Mouse (Mus musculus) left cerebral cortex, postnatal 36 days (tissue): Measurements from ENCODE around the gene G6pc3. TPM values are rescaled to one million over a fixed set of nuclear protein-coding genes. Genes with fewer than 3 reads are reported as not detected.
A peak's percentile ranks its signal among the peaks of the same experiment; 100 is the strongest.
"Not testable (repeated sequence)": the region's sequence is repeated elsewhere in the genome, so short reads cannot be mapped to it uniquely, and the experiment has no call there.

Experiments
- DNase-seq, 2 experiments: peaks; one replicate each; pipeline ENCODE4 v3.0.0; 2021 to 2022; ENCODE audit warnings: low spot score in 2 of 2, mixed read lengths in 1 of 2
- intact Hi-C: fragments of 180-260 bp; cut with DNase I; formaldehyde crosslinking; loops from one replicate; pipeline ENCODE4 v1.15.1; 2025
- total RNA-seq, 2 experiments: library from RNA; stranded (reverse); gene quantifications; 2 replicates each; pipeline ENCODE4 v1.2.3; 2021

The G6pc3 gene
- 10 to 100 TPM; 56.1 to 67.2 TPM for total RNA-seq

DNA sequence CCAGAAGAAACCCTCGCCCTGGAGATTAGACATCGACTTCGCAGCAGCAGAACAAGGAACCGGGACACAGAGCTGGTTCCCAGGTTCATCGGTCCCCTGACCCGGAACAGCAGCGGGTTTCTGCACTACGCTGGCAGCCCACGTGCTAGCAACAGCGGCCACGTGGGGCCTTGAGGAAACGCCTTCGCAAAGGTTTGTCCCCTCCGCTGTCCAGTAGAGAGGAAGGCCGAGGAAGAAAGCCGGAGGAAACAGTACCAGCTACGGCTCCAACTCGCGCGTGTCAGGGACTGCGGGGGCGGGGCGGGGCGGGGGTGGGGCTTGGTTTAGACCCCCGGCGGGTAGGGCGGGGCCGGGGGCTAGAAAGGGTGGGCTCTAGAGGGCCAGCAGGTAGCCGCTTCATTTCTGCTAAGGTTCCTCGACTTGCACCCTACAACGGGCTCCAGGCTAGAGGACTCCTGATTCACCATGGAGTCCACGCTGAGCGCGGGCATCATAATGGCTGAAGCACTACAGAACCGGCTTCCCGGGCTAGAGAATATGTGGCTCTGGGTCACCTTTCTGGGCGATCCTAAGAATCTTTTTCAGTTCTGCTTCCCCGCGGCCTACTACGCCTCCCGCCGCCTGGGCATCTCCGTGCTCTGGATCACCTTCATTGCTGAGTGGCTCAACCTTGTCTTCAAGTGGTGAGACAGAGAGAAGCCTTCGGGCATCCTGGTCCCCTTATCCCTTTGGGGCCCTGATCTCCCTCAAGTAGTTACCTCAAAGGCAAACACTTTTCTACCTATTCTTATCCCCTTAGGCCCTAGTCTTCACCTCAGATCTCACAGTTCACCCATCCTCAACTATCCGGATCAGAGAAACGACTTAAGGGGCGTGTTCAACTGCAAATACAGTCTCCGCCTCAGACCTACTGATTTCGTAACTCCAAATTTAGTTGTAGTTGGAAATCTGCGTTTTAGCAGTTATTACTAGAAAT lies at the start of gene G6pc3:
G6pc3 (plus strand) TSS at position 160 of the 976 bp plus-strand sequence.
- DNase-seq = peak; percentile 89 to 91
- intact Hi-C loops = loop anchor here (5.0 kb wide), 1 partner anchor 38 kb away; no protein-coding TSS in a partner anchor

DNA sequence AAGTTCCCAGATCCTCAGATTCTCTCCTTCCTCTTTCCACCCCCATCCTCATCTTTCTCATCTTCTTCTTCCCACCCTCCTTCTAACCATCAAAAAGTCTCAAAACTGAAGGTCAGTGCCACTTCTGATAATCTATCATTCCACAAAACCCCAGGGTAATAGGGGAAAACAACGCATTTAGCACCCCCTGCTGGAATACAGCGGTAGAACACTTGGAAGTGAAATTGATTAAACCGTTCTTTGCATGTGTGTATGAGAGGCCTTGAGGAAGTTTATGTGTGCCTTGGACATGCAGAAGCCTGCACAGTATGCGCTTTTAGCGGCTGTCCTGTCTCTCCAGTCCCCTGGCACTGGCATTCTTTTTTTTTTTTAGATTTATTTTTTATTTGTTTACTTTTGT lies 48.9 kb upstream of the G6pc3 start:
- DNase-seq = peak in 1 of 2 experiments; percentile 47
- intact Hi-C loops = loop anchor here (2.0 kb wide), 1 partner anchor 154 kb away; the partner anchor contains the start of gene Dusp3

DNA sequence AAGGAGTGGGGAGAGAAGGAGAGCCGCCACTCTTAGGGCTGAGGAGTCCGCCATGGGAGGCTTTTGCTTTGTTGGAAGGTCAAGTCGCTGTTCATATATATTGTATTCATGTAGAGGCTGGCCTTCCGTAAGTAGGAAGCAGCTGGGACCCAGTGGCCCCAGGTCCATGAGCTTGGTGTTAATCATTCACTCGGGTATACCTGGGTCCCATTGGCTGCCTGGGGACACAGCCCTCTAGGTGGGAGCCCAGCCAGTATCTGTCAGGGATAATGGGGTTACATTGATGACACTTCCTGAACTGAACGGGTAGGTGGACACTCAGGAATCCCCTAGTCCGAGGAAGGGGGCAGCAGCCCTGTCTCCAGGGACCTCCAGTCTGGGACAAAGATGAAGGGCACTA lies 47.1 kb upstream of the G6pc3 start:
- intact Hi-C loops = no loop called here
- DNase-seq = no peak

DNA sequence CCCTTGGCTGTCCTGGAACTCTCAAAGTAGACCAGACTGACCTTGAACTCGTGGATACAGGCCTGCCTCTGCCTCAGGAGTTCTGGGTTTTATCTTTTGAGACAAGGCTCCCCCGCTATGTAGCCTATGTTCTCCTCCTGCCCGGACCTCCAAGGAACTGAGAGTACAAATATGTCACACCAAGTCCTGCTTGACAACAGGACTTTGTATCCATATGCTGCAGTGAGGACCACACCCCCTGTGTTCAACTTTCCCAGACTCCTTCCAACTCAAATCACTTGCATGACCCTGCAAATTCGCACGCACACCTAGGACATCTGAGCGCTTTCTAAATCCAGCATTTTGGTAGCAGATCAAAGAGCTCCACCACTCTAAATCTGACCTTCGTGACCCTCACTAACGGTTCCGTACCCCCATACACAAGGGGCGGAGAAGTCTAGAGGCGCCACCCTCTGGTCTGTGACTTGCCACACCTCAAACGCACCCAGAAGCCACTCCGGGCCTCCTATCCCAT lies 44.4 kb upstream of the G6pc3 start:
- intact Hi-C loops = no loop called here
- no peak for DNase-seq

DNA sequence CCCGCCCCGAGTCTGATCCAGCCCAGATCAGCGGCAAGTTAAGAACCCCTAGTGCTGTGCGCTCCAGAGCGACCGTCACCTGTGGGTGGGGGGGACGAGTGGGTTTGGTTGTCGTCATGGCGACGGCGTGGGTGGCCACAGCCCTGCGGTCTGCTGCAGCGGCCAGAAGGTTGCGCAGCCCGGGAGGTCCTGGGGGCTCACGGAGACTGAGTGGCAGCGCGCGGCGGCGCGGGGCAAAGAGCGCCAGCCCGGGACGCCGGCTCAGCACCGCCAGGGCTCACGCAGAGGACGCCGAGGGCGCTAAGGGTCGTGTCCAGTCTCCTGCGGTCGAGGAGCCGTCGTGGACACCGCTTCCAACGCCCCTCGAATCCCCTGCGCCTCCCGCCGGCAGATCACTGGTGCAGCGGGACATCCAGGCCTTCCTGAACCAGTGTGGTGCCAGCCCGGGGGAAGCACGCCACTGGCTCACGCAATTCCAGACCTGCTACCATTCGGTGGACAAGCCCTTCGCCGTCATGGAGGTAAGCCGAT lies 43.9 kb upstream of the G6pc3 start, which contains the start of gene Nags:
Nags (plus strand) TSS at position 43 of the 531 bp plus-strand sequence.
- DNase-seq = no peak
- intact Hi-C loops = no loop called here

DNA sequence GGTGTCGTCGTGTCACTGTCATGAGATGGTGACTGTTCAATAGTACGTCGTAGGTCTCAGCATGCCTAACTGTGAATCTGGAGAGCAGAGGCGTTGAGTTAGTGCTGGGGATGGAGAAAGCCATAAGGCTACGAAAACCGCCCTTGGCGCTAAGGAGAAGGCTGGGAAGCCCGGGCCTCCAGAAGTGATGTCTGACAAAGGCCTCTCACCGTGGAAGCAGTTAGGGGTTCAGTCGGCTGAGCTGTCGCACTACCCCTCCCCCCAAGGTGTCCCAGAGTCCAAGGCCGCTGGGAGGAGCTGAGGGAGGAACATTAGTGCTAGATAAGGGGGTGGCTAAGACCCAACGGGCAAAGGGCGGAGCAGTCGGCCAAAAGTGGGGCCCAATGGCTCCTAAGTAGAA lies 43.4 kb upstream of the G6pc3 start:
- DNase-seq = no peak
- intact Hi-C loops = no loop called here

DNA sequence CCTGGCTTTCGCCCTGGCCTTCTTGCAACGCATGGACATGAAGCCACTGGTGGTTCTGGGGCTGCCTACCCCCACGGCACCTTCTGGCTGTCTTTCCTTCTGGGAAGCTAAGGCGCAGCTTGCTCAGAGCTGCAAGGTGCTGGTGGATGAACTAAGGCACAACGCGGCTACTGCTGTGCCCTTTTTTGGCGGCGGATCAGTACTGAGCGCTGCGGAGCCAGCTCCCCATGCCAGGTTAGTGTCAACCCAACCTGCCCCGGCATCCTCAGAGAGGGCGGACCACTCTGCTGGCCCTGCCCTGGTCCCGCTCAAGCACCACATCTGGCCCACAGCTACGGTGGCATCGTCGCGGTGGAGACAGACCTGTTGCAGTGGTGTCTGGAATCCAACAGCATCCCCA lies 42.9 kb upstream of the G6pc3 start:
- no peak for DNase-seq
- intact Hi-C loops = no loop called here

DNA sequence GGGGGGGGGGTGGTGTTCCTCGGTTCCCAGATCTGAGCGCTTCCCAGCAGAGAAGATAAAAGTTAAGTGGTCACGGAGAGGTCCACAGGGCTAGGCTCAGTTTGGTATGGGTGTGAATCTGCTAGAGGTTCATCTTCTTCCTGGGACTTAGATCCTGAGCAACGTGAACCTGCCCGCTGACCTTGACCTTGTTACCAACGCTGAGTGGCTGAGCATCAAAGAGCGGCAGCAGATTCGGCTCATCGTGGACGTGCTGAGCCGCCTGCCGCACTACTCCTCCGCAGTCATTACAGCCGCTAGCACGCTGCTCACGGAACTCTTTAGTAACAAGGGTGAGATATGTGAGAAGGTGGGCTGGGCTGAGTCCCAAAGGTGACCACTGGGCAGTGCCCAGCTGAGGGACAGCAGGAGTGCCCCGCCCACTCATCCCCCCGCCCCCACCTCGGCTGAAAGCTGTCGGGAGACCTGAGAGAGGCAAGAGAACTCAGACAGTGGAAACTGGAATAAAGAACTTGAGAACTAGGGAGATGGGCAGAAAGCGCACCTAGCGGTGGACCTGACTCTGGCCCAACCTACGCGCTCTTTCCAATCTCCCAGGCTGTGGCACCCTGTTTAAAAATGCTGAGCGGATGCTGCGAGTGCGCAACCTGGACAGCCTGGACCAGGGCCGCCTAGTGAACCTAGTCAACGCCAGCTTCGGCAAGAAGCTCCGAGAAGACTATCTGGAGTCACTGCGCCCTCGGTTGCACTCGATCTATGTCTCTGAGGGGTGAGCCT lies 42.0 kb upstream of the G6pc3 start:
- intact Hi-C loops = no loop called here

DNA sequence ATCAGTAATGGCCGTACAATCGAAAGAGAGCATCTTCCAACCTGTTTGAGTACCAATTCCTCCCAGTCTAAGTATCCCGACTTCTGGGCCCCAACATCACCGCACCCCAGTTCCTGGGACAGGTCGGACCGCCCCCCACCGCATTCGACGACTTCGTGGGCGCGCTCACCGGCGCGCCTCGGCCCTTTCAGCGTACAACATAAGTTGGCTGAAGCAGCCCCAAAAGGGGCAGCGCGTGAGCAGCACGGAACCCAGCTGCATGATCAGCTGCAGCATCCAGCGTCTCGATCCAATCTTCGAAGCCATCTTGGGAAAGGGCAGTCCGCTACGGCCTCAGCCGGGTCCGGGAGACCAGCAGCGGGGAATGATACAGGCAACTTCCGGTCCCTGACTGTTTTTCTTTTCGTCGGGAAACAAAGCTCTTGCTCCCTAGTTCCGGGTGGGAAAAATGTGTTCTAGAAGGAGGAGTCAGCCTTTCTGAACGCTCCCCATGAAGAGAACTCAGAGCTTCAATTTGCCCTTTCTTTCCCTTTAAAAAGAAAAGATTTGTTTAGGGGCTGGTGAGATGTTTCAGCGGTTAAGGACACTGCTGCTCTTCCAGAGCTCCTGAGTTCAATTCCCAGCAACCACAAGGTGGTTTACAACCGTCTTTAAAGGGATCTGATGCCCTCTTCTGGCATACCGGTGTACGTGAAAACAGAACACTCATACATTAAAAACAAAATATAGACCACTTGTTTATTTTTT lies 33.2 kb upstream of the G6pc3 start, which contains the start of gene Tmem101:
Tmem101 (minus strand) TSS at position 366 of the 747 bp plus-strand sequence.
- DNase-seq = peak; percentile 87 to 90
- intact Hi-C loops = loop anchor here (5.0 kb wide), 1 partner anchor 111 kb away; the partner anchor contains the start of gene Asb16

More for the DNA sequence above, 42.0 kb upstream of the G6pc3 start:
- no peak for DNase-seq

DNA sequence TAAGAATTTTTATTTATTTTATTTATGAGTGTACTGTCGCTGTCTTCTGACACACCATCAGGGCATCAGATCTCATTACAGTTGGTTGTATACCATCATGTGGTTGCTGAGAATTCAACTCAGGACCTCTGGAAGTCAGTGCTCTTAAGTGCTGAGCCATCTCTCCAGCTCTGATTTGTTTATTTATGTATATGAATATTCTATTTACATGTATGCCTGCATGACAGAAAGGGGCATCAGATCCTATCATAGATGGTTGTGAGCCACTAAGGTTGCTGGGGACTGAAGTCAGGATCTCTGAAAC lies 32.7 kb upstream of the G6pc3 start:
- no peak for DNase-seq
- intact Hi-C loops = loop anchor here (5.0 kb wide), 1 partner anchor 111 kb away; the partner anchor contains the start of gene Asb16

DNA sequence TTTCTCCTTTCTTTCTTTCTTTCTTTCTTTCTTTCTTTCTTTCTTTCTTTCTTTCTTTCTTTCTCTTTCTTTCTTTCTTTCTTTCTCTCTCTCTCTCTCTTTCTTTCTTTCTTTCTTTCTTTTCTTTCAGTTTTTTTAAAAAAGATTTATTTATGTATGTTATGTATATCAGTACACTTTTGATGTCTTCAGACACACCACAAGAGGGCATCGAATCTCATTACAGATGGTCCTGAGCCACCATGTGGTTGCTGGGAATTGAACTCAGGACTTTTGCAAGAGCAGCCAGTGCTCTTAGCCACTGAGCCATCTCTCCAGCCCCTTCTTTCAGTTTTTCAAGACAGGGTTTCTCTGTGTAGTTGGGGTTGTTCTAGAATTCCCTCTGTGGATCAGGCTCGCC lies 31.4 kb upstream of the G6pc3 start:
- not testable (repeated sequence) for DNase-seq
- intact Hi-C loops = loop anchor here (5.0 kb wide), 1 partner anchor 109 kb away; the partner anchor contains the start of gene Asb16

DNA sequence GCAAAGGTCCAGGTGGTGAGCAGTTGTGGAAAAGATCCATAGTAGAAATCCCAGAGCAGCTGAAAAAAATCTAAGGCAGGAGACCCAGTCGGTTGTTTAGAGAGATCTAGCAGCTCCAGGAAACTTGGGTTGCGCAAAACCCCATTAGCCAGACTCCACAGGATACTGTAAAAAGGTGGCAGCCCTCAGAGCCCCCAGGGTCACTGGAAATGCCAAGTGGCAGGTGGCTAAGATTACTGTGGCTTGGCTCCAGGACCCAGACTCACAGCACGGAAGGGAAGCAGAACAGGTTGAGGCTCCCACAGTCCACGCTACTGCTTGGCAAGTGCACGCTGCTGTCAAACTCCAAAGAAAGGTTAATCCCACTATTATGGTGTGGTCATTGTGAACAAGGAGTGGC lies 29.6 kb upstream of the G6pc3 start:
- no peak for DNase-seq
- intact Hi-C loops = loop anchor here (5.0 kb wide), 1 partner anchor 108 kb away; the partner anchor contains the start of gene Asb16

DNA sequence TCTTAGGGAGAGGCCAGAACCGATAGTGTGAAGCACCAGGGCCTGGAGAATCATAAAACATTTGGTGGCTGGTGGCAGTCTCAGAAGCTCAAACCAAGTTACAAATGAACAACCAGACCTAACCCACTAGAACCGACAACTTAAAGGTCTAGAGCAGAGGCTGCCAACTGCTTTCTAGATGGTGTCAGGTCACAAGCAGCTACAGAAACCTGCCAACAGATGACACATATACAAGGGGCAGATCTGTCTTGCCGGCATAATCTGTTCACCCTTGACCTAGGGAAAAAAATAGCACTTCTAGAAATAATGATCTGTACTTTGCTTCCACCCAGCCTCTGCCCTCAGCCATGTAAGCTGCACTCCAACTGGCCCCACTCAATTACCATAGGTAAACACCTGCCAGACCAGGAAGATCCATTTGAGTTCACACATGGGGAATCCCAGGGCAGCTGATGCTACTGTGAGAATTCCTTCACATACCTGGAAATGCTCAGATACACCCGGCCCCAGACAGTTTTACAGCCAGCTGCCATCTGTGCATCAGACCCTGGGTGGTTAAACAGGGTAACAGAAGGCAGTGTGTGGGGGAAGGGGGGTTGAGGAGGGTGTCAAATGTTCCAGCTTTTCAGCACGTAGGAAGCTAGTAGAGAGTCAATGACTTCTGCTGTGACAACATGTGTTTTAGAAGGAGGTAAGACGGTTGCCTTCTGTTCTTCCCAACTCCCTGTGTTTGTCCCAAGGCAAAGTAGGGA lies 23.3 kb upstream of the G6pc3 start:
- intact Hi-C loops = no loop called here
- peak in 1 of 2 experiments; percentile 17 for DNase-seq

DNA sequence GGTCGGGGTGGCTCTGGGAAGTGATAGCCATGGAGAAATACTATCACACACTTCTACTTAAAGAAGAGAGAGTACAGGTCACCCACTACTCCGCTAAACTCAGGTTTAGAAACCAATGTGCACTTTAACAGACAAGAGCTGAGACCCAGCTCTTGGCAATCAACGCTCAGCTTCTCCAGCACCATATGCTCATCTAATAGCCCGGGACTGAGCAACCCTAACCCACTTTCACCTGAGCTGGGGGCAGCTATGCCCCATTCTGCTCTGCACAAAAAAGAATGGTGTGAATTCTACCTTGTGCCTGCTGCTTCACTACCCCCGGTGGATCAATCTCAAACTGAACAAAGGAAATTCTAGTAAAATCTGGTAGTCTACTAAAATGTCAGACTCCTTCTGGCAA lies 21.9 kb upstream of the G6pc3 start:
- intact Hi-C loops = no loop called here

DNA sequence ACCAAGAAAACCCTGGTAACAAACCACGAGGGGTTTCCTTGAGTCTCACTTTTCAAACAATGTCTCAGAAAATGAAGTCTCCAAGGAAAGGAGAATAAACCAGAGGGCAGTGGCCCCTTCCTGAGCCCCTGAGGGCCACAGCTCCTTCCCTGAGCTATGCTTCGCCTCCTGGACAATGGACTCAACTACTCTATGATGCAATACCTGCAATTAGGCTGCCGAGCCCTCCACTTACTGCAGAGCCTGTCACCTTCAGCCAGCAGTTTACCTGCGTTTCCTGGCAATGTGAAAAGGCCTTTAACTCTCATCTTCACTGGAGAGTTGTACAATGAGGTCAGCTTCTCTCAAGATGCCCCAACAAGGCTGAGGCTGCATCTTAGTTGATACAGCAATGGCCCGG lies 20.7 kb upstream of the G6pc3 start:
- intact Hi-C loops = no loop called here

More for the DNA sequence above, 21.9 kb upstream of the G6pc3 start:
- no peak for DNase-seq

DNA sequence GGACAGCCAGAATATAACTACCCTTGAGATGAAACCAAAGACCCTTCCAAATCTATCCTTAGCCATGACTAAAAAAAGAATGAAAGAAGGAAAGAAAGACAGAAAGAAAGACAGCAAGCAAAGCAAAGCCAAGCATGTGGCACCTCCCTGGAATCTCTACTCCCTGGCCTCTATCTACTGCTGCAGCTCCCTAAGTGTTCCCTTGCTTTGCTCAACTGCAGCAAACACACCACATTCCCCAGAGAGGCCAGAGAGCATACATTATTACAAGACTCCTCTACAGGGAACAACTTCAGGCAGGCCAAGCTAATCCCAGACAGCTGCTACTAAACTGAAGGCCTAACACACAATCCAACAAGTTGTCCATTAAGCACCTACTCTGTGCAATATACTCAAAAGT lies 9.6 kb upstream of the G6pc3 start:
- intact Hi-C loops = no loop called here
- no peak for DNase-seq

More for the DNA sequence above, 20.7 kb upstream of the G6pc3 start:
- no peak for DNase-seq

DNA sequence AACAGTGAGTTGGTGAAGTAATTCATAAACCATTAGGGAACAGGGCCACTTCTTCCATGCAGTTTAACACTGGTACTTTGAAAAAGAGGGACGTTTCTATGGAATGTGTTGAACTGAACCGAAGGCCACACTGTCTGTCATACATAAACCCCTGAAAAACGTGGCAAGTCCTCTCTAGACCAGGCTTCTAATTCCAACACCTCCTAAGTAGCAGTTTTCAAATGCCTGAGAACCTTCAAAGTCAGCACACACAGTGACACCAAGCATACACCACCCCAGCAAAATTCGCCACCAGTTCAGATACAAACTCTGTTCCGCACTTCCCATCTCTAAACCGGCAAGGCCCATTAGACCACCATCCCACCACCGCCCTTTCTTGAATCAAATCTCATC lies 5.2 kb upstream of the G6pc3 start:
- DNase-seq = no peak
- intact Hi-C loops = no loop called here
